Mouse (Mus musculus): Measurements from ENCODE around the gene Psmd1. TPM values are rescaled to one million over a fixed set of nuclear protein-coding genes. Genes with fewer than 3 reads are reported as not detected.

Gene Psmd1
- polyA plus RNA-seq, 1 experiment from 2014 or later: 72.8 TPM

- no peaks in the 10 kb centered on the region for H3K9me3 ChIP-seq (ENCODE audit: control insufficient read depth)
- peak; percentile 63 for ATAC-seq
- peak within 1 kb of the TSS; percentile 55 for H3K4me3 ChIP-seq (ENCODE audit: low read depth, low read length)
- no peaks in the 10 kb centered on the region for H3K36me3 ChIP-seq (ENCODE audit: control insufficient read depth, insufficient read depth)
- H3K4me2 ChIP-seq (replicated peaks; ENCODE audit: low read depth): peak within 1 kb of the TSS; percentile 91
- under 1% methylated on average over 106 of the region's 110 CpGs for WGBS
- 0 out of 2 replicates have a peak, but pooled peaks cover 2% of the 10 kb centered on the region for H3K27me3 ChIP-seq (replicated peaks; ENCODE audit: control insufficient read depth, insufficient read depth, low read length)
- no peaks in the 10 kb centered on the region for H3K4me1 ChIP-seq (replicated peaks; ENCODE audit: control insufficient read depth, insufficient read depth, low read length)
- H3K27ac ChIP-seq (ENCODE audit: low read depth, low read length): no peak within 1 kb of the TSS; the same call in 1 of the 2 replicates
- TF ChIP-seq CTCF (IDR thresholded peaks at IDR 0.05; ENCODE audit: low read depth): no peak
- H3K9ac ChIP-seq (ENCODE audit: low read depth, low read length): peak within 1 kb of the TSS; percentile 57
Observed at GRCm38 (mm10) chr1:86045848-86046805, 18.1 kb upstream of the Psmd1 start, which contains the start of gene 2810459M11Rik. 2810459M11Rik (plus strand) TSS chr1:86045863.

GRCm38 (mm10) chr1:86046833-86047563 lies 17.2 kb upstream of the Psmd1 start:
- 13% methylated on average over 24 of the region's 24 CpGs for WGBS
- 0 out of 2 replicates have a peak, but pooled peaks have one; percentile 11 for ATAC-seq
- H3K36me3 ChIP-seq (ENCODE audit: control insufficient read depth, insufficient read depth): no peaks in the 10 kb centered on the region
- peak overlapping the region; percentile 47 for H3K27ac ChIP-seq (ENCODE audit: low read depth, low read length)
- H3K9me3 ChIP-seq (ENCODE audit: control insufficient read depth): no peaks in the 10 kb centered on the region
- no peaks in the 10 kb centered on the region for H3K4me1 ChIP-seq (replicated peaks; ENCODE audit: control insufficient read depth, insufficient read depth, low read length)
- H3K27me3 ChIP-seq (replicated peaks; ENCODE audit: control insufficient read depth, insufficient read depth, low read length): 0 out of 2 replicates have a peak, but pooled peaks cover 2% of the 10 kb centered on the region
- TF ChIP-seq CTCF (IDR thresholded peaks at IDR 0.05; ENCODE audit: low read depth): no peak
- peak overlapping the region; percentile 91 for H3K4me2 ChIP-seq (replicated peaks; ENCODE audit: low read depth)
- peak overlapping the region; percentile 57; the same call in 1 of the 2 replicates for H3K9ac ChIP-seq (ENCODE audit: low read depth, low read length)
- peak overlapping the region; percentile 55 for H3K4me3 ChIP-seq (ENCODE audit: low read depth, low read length)

- TF ChIP-seq CTCF (IDR thresholded peaks at IDR 0.05; ENCODE audit: low read depth): no peak
Observed at GRCm38 (mm10) chr1:86048231-86048630, 16.0 kb upstream of the Psmd1 start.

GRCm38 (mm10) chr1:86048744-86049143 lies 15.4 kb upstream of the Psmd1 start:
- ATAC-seq: no peak
- TF ChIP-seq CTCF (IDR thresholded peaks at IDR 0.05; ENCODE audit: low read depth): no peak
- no peak overlapping the region for H3K9ac ChIP-seq (ENCODE audit: low read depth, low read length)

More at GRCm38 (mm10) chr1:86048231-86048630, 16.0 kb upstream of the Psmd1 start:
- ATAC-seq: no peak
- Histone ChIP-seq H3K9me3 (ENCODE audit: control insufficient read depth) (no peaks in the 10 kb centered on the region), H3K4me3 (ENCODE audit: low read depth, low read length) (no peak overlapping the region), H3K27ac (ENCODE audit: low read depth, low read length) (no peak overlapping the region), H3K4me2 (replicated peaks; ENCODE audit: low read depth) (no peak overlapping the region), H3K27me3 (replicated peaks; ENCODE audit: control insufficient read depth, insufficient read depth, low read length) (0 out of 2 replicates have a peak, but pooled peaks cover 2% of the 10 kb centered on the region), H3K9ac (ENCODE audit: low read depth, low read length) (no peak overlapping the region), H3K4me1 (replicated peaks; ENCODE audit: control insufficient read depth, insufficient read depth, low read length) (no peaks in the 10 kb centered on the region), H3K36me3 (ENCODE audit: control insufficient read depth, insufficient read depth) (no peaks in the 10 kb centered on the region)
- 79% methylated on average over 4 of the region's 4 CpGs for WGBS

GRCm38 (mm10) chr1:86053198-86053921 lies 10.8 kb upstream of the Psmd1 start:
- no peak for TF ChIP-seq CTCF (IDR thresholded peaks at IDR 0.05; ENCODE audit: low read depth)
- 0 out of 2 replicates have a peak, but pooled peaks cover 7% of the 10 kb centered on the region for H3K4me1 ChIP-seq (replicated peaks; ENCODE audit: control insufficient read depth, insufficient read depth, low read length)
- WGBS: 84% methylated on average over 12 of the region's 12 CpGs

More at GRCm38 (mm10) chr1:86048744-86049143, 15.4 kb upstream of the Psmd1 start:
- Histone ChIP-seq H3K4me1 (replicated peaks; ENCODE audit: control insufficient read depth, insufficient read depth, low read length) (no peaks in the 10 kb centered on the region), H3K9me3 (ENCODE audit: control insufficient read depth) (no peaks in the 10 kb centered on the region), H3K27ac (ENCODE audit: low read depth, low read length) (no peak overlapping the region), H3K36me3 (ENCODE audit: control insufficient read depth, insufficient read depth) (no peaks in the 10 kb centered on the region), H3K4me3 (ENCODE audit: low read depth, low read length) (no peak overlapping the region), H3K4me2 (replicated peaks; ENCODE audit: low read depth) (no peak overlapping the region), H3K27me3 (replicated peaks; ENCODE audit: control insufficient read depth, insufficient read depth, low read length) (0 out of 2 replicates have a peak, but pooled peaks cover 2% of the 10 kb centered on the region)
- 91% methylated on average over 3 of the region's 3 CpGs for WGBS

More at GRCm38 (mm10) chr1:86053198-86053921, 10.8 kb upstream of the Psmd1 start:
- Histone ChIP-seq H3K4me3 (ENCODE audit: low read depth, low read length) (no peak overlapping the region), H3K9ac (ENCODE audit: low read depth, low read length) (no peak overlapping the region), H3K27ac (ENCODE audit: low read depth, low read length) (no peak overlapping the region), H3K27me3 (replicated peaks; ENCODE audit: control insufficient read depth, insufficient read depth, low read length) (no peaks in the 10 kb centered on the region), H3K36me3 (ENCODE audit: control insufficient read depth, insufficient read depth) (no peaks in the 10 kb centered on the region), H3K9me3 (ENCODE audit: control insufficient read depth) (no peaks in the 10 kb centered on the region), H3K4me2 (replicated peaks; ENCODE audit: low read depth) (no peak overlapping the region)
- no peak for ATAC-seq
